Mouse (Mus musculus) CH12.LX (cell line): ENCODE data around the gene Ctcf. TPM values are rescaled to one million over a fixed set of nuclear protein-coding genes. Genes with fewer than 3 reads are reported as not detected.

Experiments
- DNase-seq: peaks from one replicate; pipeline ENCODE4 v3.0.0-alpha.2; 2013; ENCODE audit errors: extremely low read depth
- H3K27ac ChIP-seq: 2 replicates; pipeline ENCODE4 v1.5.1; 2012; ENCODE audit warnings: low read depth, mild to moderate bottlenecking, control low read depth, moderate library complexity; ENCODE audit not compliant: insufficient read depth
- H3K27me3 ChIP-seq: replicated peaks from 2 replicates; pipeline ENCODE3; 2012; ENCODE audit warnings: inconsistent platforms
- H3K36me3 ChIP-seq, 2 experiments: replicated peaks in 1 of 2; 2 replicates each; pipeline versions ENCODE3 to v1.6.1; 2012; ENCODE audit warnings: inconsistent platforms in 1 of 2, low read length in 1 of 2, mild to moderate bottlenecking in 1 of 2, mixed read lengths in 1 of 2, moderate library complexity in 1 of 2; ENCODE audit not compliant: control insufficient read depth in 1 of 2, insufficient read depth in 1 of 2
- H3K4me1 ChIP-seq, 2 experiments: 2 replicates each; pipeline ENCODE4 v1.6.1; 2012; ENCODE audit warnings: inconsistent platforms in 1 of 2, moderate library complexity in 1 of 2; ENCODE audit not compliant: insufficient read depth in 2 of 2, control insufficient read depth in 1 of 2
- H3K4me2 ChIP-seq: 2 replicates; pipeline ENCODE4 v1.6.1; 2012; ENCODE audit warnings: low read depth, mild to moderate bottlenecking, control low read depth; ENCODE audit not compliant: poor library complexity, insufficient read depth, severe bottlenecking
- H3K4me3 ChIP-seq, 3 experiments: fragments of 150-350 bp in 1 of 3; sonication (generic) in 1 of 3; replicated peaks in 1 of 3; 2 replicates each; pipeline versions ENCODE3 to v1.5.1; 2011 to 2012; ENCODE audit warnings: low read depth in 2 of 3, low read length in 2 of 3, mild to moderate bottlenecking in 2 of 3, moderate library complexity in 2 of 3, control low read depth in 1 of 3, improper control_type of control experiment in 1 of 3, inconsistent platforms in 1 of 3, mixed read lengths in 1 of 3; ENCODE audit not compliant: poor library complexity in 1 of 3
- H3K79me2 ChIP-seq: replicated peaks from 2 replicates; pipeline ENCODE4 v1.6.1; 2012; ENCODE audit warnings: mild to moderate bottlenecking, moderate library complexity; ENCODE audit not compliant: control insufficient read depth, poor library complexity, insufficient read depth, severe bottlenecking; ENCODE audit errors: extremely low read depth
- H3K9ac ChIP-seq: 2 replicates; pipeline ENCODE4 v1.6.1; 2012; ENCODE audit warnings: low read depth, mild to moderate bottlenecking, control low read depth, moderate library complexity; ENCODE audit not compliant: insufficient read depth
- H3K9me3 ChIP-seq: replicated peaks from 2 replicates; pipeline ENCODE3; 2012; ENCODE audit warnings: low read length, inconsistent platforms, mixed read lengths
- BHLHE40 ChIP-seq: IDR thresholded peaks from 2 replicates; pipeline ENCODE4 v1.6.1; 2011; ENCODE audit warnings: mild to moderate bottlenecking, low read depth, low read length, improper control_type of control experiment
- E2F4 ChIP-seq: IDR thresholded peaks from 2 replicates; pipeline ENCODE4 v1.6.1; 2011; ENCODE audit warnings: low read depth, low read length, improper control_type of control experiment; ENCODE audit not compliant: insufficient replicate concordance
- GABPA ChIP-seq: IDR thresholded peaks from 2 replicates; pipeline ENCODE4 v1.6.1; 2012; ENCODE audit warnings: low read depth, low read length, improper control_type of control experiment, inconsistent platforms; ENCODE audit not compliant: insufficient replicate concordance
- IRF4 ChIP-seq: IDR thresholded peaks from 2 replicates; pipeline ENCODE4 v1.6.1; 2014; ENCODE audit warnings: low read depth, mild to moderate bottlenecking, inconsistent platforms, low read length, improper control_type of control experiment
- JUN ChIP-seq: IDR thresholded peaks from 2 replicates; pipeline ENCODE4 v1.6.1; 2011; ENCODE audit warnings: low read depth, mild to moderate bottlenecking, low read length, improper control_type of control experiment, moderate library complexity; ENCODE audit not compliant: insufficient read depth
- KAT2A ChIP-seq: IDR thresholded peaks from 2 replicates; pipeline ENCODE4 v1.6.1; 2012; ENCODE audit warnings: low read length, improper control_type of control experiment, inconsistent platforms; ENCODE audit not compliant: insufficient replicate concordance
- MAX ChIP-seq: IDR thresholded peaks from 2 replicates; pipeline ENCODE4 v1.6.1; 2011; ENCODE audit warnings: low read length, improper control_type of control experiment
- MEF2A ChIP-seq: IDR thresholded peaks from 2 replicates; pipeline ENCODE4 v1.6.1; 2014; ENCODE audit warnings: low read depth, mild to moderate bottlenecking, inconsistent platforms, low read length, improper control_type of control experiment, borderline replicate concordance
- MXI1 ChIP-seq: IDR thresholded peaks from 2 replicates; pipeline ENCODE4 v1.6.1; 2011; ENCODE audit warnings: mild to moderate bottlenecking, low read depth, low read length, improper control_type of control experiment
- MYC ChIP-seq: IDR thresholded peaks from 2 replicates; pipeline ENCODE4 v1.6.1; 2011; ENCODE audit warnings: low read depth, mild to moderate bottlenecking, improper control_type of control experiment, low read length
- PAX5 ChIP-seq: IDR thresholded peaks from 2 replicates; pipeline ENCODE4 v1.6.1; 2012; ENCODE audit warnings: low read length, inconsistent platforms, mixed read lengths
- POLR2A ChIP-seq: IDR thresholded peaks from 2 replicates; pipeline ENCODE4 v1.6.1; 2011; ENCODE audit warnings: low read depth, mild to moderate bottlenecking, improper control_type of control experiment, low read length
- RCOR1 ChIP-seq: conservative IDR thresholded peaks from 2 replicates; pipeline ENCODE4 v1.6.1; 2012; ENCODE audit warnings: low read depth, mild to moderate bottlenecking, inconsistent platforms, low read length, improper control_type of control experiment
- SMC3 ChIP-seq: IDR thresholded peaks from 2 replicates; pipeline ENCODE4 v1.6.1; 2011; ENCODE audit warnings: low read depth, low read length, improper control_type of control experiment
- UBTF ChIP-seq: IDR thresholded peaks from 2 replicates; pipeline ENCODE4 v1.6.1; 2012; ENCODE audit warnings: low read depth, mild to moderate bottlenecking, inconsistent platforms, low read length, improper control_type of control experiment, moderate library complexity
- USF1 ChIP-seq: IDR thresholded peaks from 2 replicates; pipeline ENCODE4 v1.6.1; 2014; ENCODE audit warnings: low read depth, mild to moderate bottlenecking, inconsistent platforms, low read length, improper control_type of control experiment
- ZC3H11A ChIP-seq: IDR thresholded peaks from 2 replicates; pipeline ENCODE4 v1.6.1; 2012; ENCODE audit warnings: low read depth, mild to moderate bottlenecking, inconsistent platforms, low read length, improper control_type of control experiment
- ZKSCAN1 ChIP-seq: IDR thresholded peaks from 2 replicates; pipeline ENCODE4 v1.6.1; 2012; ENCODE audit warnings: low read depth, inconsistent platforms, low read length, improper control_type of control experiment, borderline replicate concordance
- ZNF384 ChIP-seq: IDR thresholded peaks from 2 replicates; pipeline ENCODE4 v1.6.1; 2012; ENCODE audit warnings: low read depth, low read length, improper control_type of control experiment, inconsistent platforms
- dilution Hi-C: fragments of 300-500 bp; cut with MboI; formaldehyde crosslinking; loops from 2 replicates; pipeline ENCODE4 v1.14.3; 2020; ENCODE audit warnings: low sequenced_read_pairs; ENCODE audit not compliant: extremely low pct_unique_long_range_greater_than_20kb, extremely low pct_ligation_motif_present
- in situ Hi-C: fragments of 300-500 bp; cut with MboI; formaldehyde crosslinking; loops from 3 replicates; pipeline ENCODE4 v1.14.3; 2019; ENCODE audit warnings: low sequenced_read_pairs, low pct_ligation_motif_present, low pct_unique_long_range_greater_than_20kb, mixed read lengths
- polyA plus RNA-seq: library from polyadenylated mRNA; unstranded; fragments of >175 nt; gene quantifications from 2 replicates; pipeline ENCODE4 v1.2.1, GENCODE M21; 2012; ENCODE audit warnings: low read depth; ENCODE audit not compliant: insufficient read length
- total RNA-seq, 2 experiments: library from RNA; depleted of rRNA; stranded (reverse); fragments of 300-350 nt in 1 of 2; fragments of >200 nt in 1 of 2; gene quantifications; 2 replicates each; pipeline ENCODE4 v1.2.3; 2012 to 2014

The Ctcf gene
- total and polyA plus RNA-seq, 3 experiments, result 42.3 to 97.9 (median 52.4) TPM

- 0 out of 2 replicates have a peak, but pooled peaks have one; percentile 24 for TF ChIP-seq MEF2A
Measured at GRCm38 (mm10) chr8:105636018-105636962, at the start of gene Ctcf (continued).

GRCm38 (mm10) chr8:105592431-105592830, 43.9 kb upstream of the Ctcf start:
- in situ Hi-C loops (no loop called here), dilution Hi-C loops (no loop called here)
- DNase-seq, result no peak
- H3K4me2 ChIP-seq, result no peak overlapping the region
- peaks cover 17% of the 10 kb centered on the region for H3K27me3 ChIP-seq
- no peak overlapping the region for H3K9ac ChIP-seq
- TF ChIP-seq BHLHE40 (no peak), ZC3H11A (no peak), MAX (no peak), E2F4 (no peak), MXI1 (no peak), ZKSCAN1 (no peak), MYC (no peak), PAX5 (no peak), GABPA (no peak), POLR2A (no peak), ZNF384 (no peak), RCOR1 (no peak), JUN (no peak), USF1 (no peak), KAT2A (no peak), IRF4 (no peak), UBTF (no peak), SMC3 (no peak)
- H3K4me3 ChIP-seq, result no peak overlapping the region
- no peaks in the 10 kb centered on the region for H3K9me3 ChIP-seq
- H3K27ac ChIP-seq, result no peak overlapping the region
- H3K4me1 ChIP-seq, result peaks cover 0 to 12% of the 10 kb centered on the region in 2 experiments; a peak in 2 of 4 replicates
- H3K36me3 ChIP-seq, result no peaks in the 10 kb centered on the region
- no peaks in the 10 kb centered on the region for H3K79me2 ChIP-seq
